Mouse (Mus musculus) kidney, adult 2 months (tissue): ENCODE measurements around the gene Fbxo42.

Experiments
- CTCF ChIP-seq: fragments of 200-500 bp; conservative IDR thresholded peaks from 2 replicates; pipeline ENCODE4 v1.5.1; 2011; ENCODE audit warnings: low read depth, mild to moderate bottlenecking, control low read depth, low read length, moderate library complexity, mixed read lengths; ENCODE audit not compliant: insufficient read depth, insufficient read length
- POLR2A ChIP-seq: fragments of 200-500 bp; IDR thresholded peaks from one replicate; pipeline ENCODE4 v1.6.1; 2011; ENCODE audit warnings: low read depth, low read length, control low read depth

GRCm38 (mm10) chr4:141180831-141181230 lies 33.1 kb downstream of the Fbxo42 start:
- TF ChIP-seq CTCF = no peak
- TF ChIP-seq POLR2A = no peak
